22 mouse cellular contexts compared by ENCODE assay signal in the genomic region with DNA sequence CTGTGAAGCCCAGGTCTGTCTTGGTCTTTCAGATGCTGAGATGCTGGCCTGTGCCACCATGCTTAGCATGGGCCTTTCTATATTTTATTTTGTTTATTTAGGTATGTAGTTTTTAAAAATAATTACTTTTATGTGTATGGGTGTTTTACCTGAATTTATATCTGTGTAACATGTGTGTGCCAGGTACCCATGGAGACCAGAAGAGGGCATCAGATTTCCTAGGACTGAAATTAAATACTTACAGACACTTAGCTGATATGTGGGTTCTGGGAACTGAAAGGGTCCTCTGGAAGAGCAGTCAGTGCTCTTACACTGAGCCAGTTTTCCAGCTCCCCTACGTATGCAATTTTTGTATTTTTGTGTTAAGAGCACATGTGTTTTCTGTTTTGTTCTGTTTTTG. TPM values are rescaled to one million over a fixed set of nuclear protein-coding genes. Genes with fewer than 3 reads are reported as not detected.
DNase-seq lines count a peak whose midpoint lies in the region; ATAC-seq and TF ChIP-seq lines count a peak whose summit lies in the region.
"Had no signal": no experiment of that assay in that cellular context is flagged by ENCODE, and none has a peak within 500 bp of the region (broad histone marks: within the 10 kb centered on the region; RNA-seq: fewer than 3 reads in every experiment).

No protein-coding gene starts in this region.

- H3K4me2 ChIP-seq in kidney, postnatal 0 days (ENCODE audit: low read length), result no peak overlapping the region
- no peak overlapping the region for H3K4me2 ChIP-seq in lung, postnatal 0 days (replicated peaks; ENCODE audit: low read depth, low read length)

- no peaks in the 10 kb centered on the region for H3K4me1 ChIP-seq in kidney, postnatal 0 days (replicated peaks; ENCODE audit: insufficient read depth, low read length)
- H3K4me1 ChIP-seq in lung, postnatal 0 days (ENCODE audit: insufficient read depth, low read depth, low read length), result no peaks in the 10 kb centered on the region
- H3K4me1 ChIP-seq: hindbrain, embryonic 10.5 days had no signal

- POLR2A ChIA-PET in Patski (lab: Charles Lee), result no interaction called here

- peak overlapping the region; percentile 41; the same call in 1 of the 2 replicates for H3K27ac ChIP-seq in gastrocnemius, adult 2 months
- no peak overlapping the region for H3K27ac ChIP-seq in kidney, postnatal 0 days
- no peak overlapping the region for H3K27ac ChIP-seq in lung, postnatal 0 days (ENCODE audit: low read length)
- H3K27ac ChIP-seq: hindbrain, embryonic 10.5 days; macrophage had no signal

- ATAC-seq in kidney, postnatal 0 days (replicated peaks; ENCODE audit: low FRiP score, low read depth), result no peak
- no peak for ATAC-seq in lung, postnatal 0 days
- ATAC-seq in Patski, result no peak
- ATAC-seq: forebrain, embryonic 14.5 days; liver, postnatal 0 days; midbrain, embryonic 16.5 days had no signal

- H3K27me3 ChIP-seq in kidney, postnatal 0 days (ENCODE audit: insufficient read depth, low read length), result no peaks in the 10 kb centered on the region
- no peaks in the 10 kb centered on the region for H3K27me3 ChIP-seq in lung, postnatal 0 days (replicated peaks; ENCODE audit: insufficient read depth, low read length)
- no peaks in the 10 kb centered on the region for H3K27me3 ChIP-seq in Patski

- intact Hi-C loops in gastrocnemius, adult 2 months (cut with DNase I), result loop anchor here (5.0 kb wide), 1 partner anchor 131 kb away; no protein-coding TSS in a partner anchor

- DNase-seq in gastrocnemius, adult 2 months, result no peak
- DNase-seq in gastrocnemius, adult 8-10 months (ENCODE audit: low spot score in 2 of 2), result no peak
- DNase-seq in kidney, postnatal 0 days (ENCODE audit: low spot score), result peak; percentile 35
- DNase-seq in kidney, postnatal 25 days, result no peak
- DNase-seq in lung, postnatal 0 days (ENCODE audit: low spot score), result peak; percentile 18
- DNase-seq in lung, postnatal 25 days (ENCODE audit: low spot score), result no peak
- DNase-seq in Patski (ENCODE audit: low read depth, low spot score), result no peak
- DNase-seq in urinary bladder, postnatal 36 days (ENCODE audit: low spot score in 2 of 2), result no peak
- DNase-seq: adrenal gland, postnatal 14 days; cerebellum, adult 2 months; cerebellum, postnatal 25 days; gastrocnemius, postnatal 14 days; kidney, adult 2 months; kidney, postnatal 10 days; layer of hippocampus, postnatal 36 days; liver, postnatal 0 days; thymus, postnatal 14 days had no signal

- no peak overlapping the region for H3K4me3 ChIP-seq in gastrocnemius, adult 2 months
- H3K4me3 ChIP-seq in kidney, postnatal 0 days (replicated peaks; ENCODE audit: low read depth, low read length), result no peak overlapping the region
- no peak overlapping the region for H3K4me3 ChIP-seq in lung, postnatal 0 days (ENCODE audit: low read depth, low read length)
- H3K4me3 ChIP-seq: hindbrain, embryonic 10.5 days had no signal

- no peaks in the 10 kb centered on the region for H3K9me3 ChIP-seq in kidney, postnatal 0 days (replicated peaks; ENCODE audit: low read length)
- H3K9me3 ChIP-seq in lung, postnatal 0 days (ENCODE audit: low read length), result no peaks in the 10 kb centered on the region
- H3K9me3 ChIP-seq: G1E; hindbrain, embryonic 10.5 days had no signal

- 81% methylated on average over 1 of the region's 1 CpGs for WGBS in kidney, postnatal 0 days
- WGBS in lung, postnatal 0 days, result 71% methylated on average over 1 of the region's 1 CpGs

- CTCF ChIA-PET in Patski (lab: Charles Lee), result interaction anchor here (1.3 to 3.0 kb wide), 3 partner anchors 11 to 130 kb away, joined by 3 to 6 read pairs (median 4); no protein-coding TSS in a partner anchor

- no peak for TF ChIP-seq EP300 in lung, postnatal 0 days (IDR thresholded peaks at IDR 0.05)

- peak; percentile 34; the same call in 1 of the 2 replicates for TF ChIP-seq CTCF in gastrocnemius, adult 2 months (IDR thresholded peaks at IDR 0.05)
- TF ChIP-seq CTCF in kidney, postnatal 0 days (IDR thresholded peaks at IDR 0.05; ENCODE audit: low read depth), result peak; percentile 35; the same call in 1 of the 2 replicates
- TF ChIP-seq CTCF in lung, postnatal 0 days (IDR thresholded peaks at IDR 0.05), result peak; percentile 40
- peak; percentile 45 for TF ChIP-seq CTCF in Patski (IDR thresholded peaks at IDR 0.05)

- peaks cover 30% of the 10 kb centered on the region for H3K36me3 ChIP-seq in kidney, postnatal 0 days (ENCODE audit: insufficient read depth, low read length)
- peaks cover 7% of the 10 kb centered on the region; the same call in 1 of the 2 replicates for H3K36me3 ChIP-seq in lung, postnatal 0 days (ENCODE audit: insufficient read depth, low read length)

- in situ Hi-C loops in Patski (cut with MboI; ENCODE audit: low pct_unique_long_range_greater_than_20kb), result no loop called here

- H3K9ac ChIP-seq in kidney, postnatal 0 days (ENCODE audit: low read depth, low read length), result no peak overlapping the region
- no peak overlapping the region for H3K9ac ChIP-seq in lung, postnatal 0 days (replicated peaks; ENCODE audit: low read depth)
- H3K9ac ChIP-seq: liver, postnatal 0 days had no signal

RNA-seq across cellular contexts. Expression of a gene that starts 24.0 kb away (rescaled TPM):
- total RNA-seq in gastrocnemius, adult 2 months (2021), result 10 to 100 TPM; 22.2 to 24.6 TPM
- total RNA-seq in gastrocnemius, adult 8-10 months (2022), result 10 to 100 TPM; 18.9 to 25.4 (median 23.8) TPM
- polyA plus RNA-seq in kidney, postnatal 0 days (2015; fragmentation: Nextera tagmentation; extraction: Ambion mirVana), result 32.1 and 36.7 TPM in 2 replicates
- 22.3 and 26.7 TPM in 2 replicates for polyA plus RNA-seq in lung, postnatal 0 days (2015; fragmentation: Nextera tagmentation; extraction: Ambion mirVana)
- 42.8 TPM for polyA plus RNA-seq in Patski (2021)

RNA-seq across cellular contexts. Expression of a gene that starts 52.4 kb away (rescaled TPM):
- total RNA-seq in gastrocnemius, adult 2 months (2021), result 10 to 100 TPM; 40.0 to 56.9 TPM
- 10 to 100 TPM; 39.9 to 46.3 (median 43.4) TPM for total RNA-seq in gastrocnemius, adult 8-10 months (2022)
- polyA plus RNA-seq in kidney, postnatal 0 days (2015; fragmentation: Nextera tagmentation; extraction: Ambion mirVana), result 31.8 and 34.2 TPM in 2 replicates
- 14.1 and 14.4 TPM in 2 replicates for polyA plus RNA-seq in lung, postnatal 0 days (2015; fragmentation: Nextera tagmentation; extraction: Ambion mirVana)
- 54.5 TPM for polyA plus RNA-seq in Patski (2021)

Comparison
In these comparisons a context has a peak if more than half of its experiments do, and no peak if none do; other contexts are left out.
1. DNase-seq: peak in kidney, postnatal 0 days (single experiment) and lung, postnatal 0 days (single experiment); none in gastrocnemius, adult 2 months (single experiment), gastrocnemius, adult 8-10 months (0 of 2), kidney, postnatal 25 days (0 of 2), lung, postnatal 25 days (single experiment), Patski (single experiment) and urinary bladder, postnatal 36 days (0 of 2).
2. Peak in every context shown above with its lines, with median percentiles within 50 percentile points of each other: CTCF ChIP-seq.